Mouse (Mus musculus) MEL (cell line): ENCODE data around the gene Gata2.

Experiments used
- E2F4 ChIP-seq: IDR thresholded peaks from 2 replicates; pipeline ENCODE4 v1.6.1; 2011; ENCODE audit warnings: low read depth, low read length, improper control_type of control experiment, borderline replicate concordance
- GATA1 ChIP-seq: IDR thresholded peaks from 2 replicates; pipeline ENCODE4 v1.6.1; 2011; ENCODE audit warnings: low read depth, low read length, improper control_type of control experiment
- KAT2A ChIP-seq: conservative IDR thresholded peaks from 2 replicates; pipeline ENCODE4 v1.6.1; 2012; ENCODE audit warnings: low read depth, low read length, improper control_type of control experiment, inconsistent platforms
- POLR2A ChIP-seq, 2 experiments: IDR thresholded peaks; 2 replicates each; pipeline ENCODE4 v1.6.1; 2011 to 2012; ENCODE audit warnings: low read length in 2 of 2, mild to moderate bottlenecking in 2 of 2, control low read depth in 1 of 2, improper control_type of control experiment in 1 of 2, low read depth in 1 of 2, moderate library complexity in 1 of 2; ENCODE audit not compliant: control insufficient read depth in 1 of 2, insufficient read depth in 1 of 2, poor library complexity in 1 of 2
- RAD21 ChIP-seq: IDR thresholded peaks from 2 replicates; pipeline ENCODE4 v1.6.1; 2011; ENCODE audit warnings: mild to moderate bottlenecking, low read depth, low read length, improper control_type of control experiment
- TAL1 ChIP-seq: IDR thresholded peaks from 2 replicates; pipeline ENCODE4 v1.6.1; 2012; ENCODE audit warnings: mild to moderate bottlenecking, inconsistent platforms, low read length, moderate library complexity, mixed read lengths
- TBP ChIP-seq: IDR thresholded peaks from 2 replicates; pipeline ENCODE4 v1.8.0; 2011; ENCODE audit warnings: low read depth, low read length, improper control_type of control experiment

- no peak for TF ChIP-seq TAL1
- no peak for TF ChIP-seq POLR2A (IDR thresholded peaks at IDR 0.05; ENCODE audit: control insufficient read depth in 1 of 2, insufficient read depth in 1 of 2, low read depth in 1 of 2, low read length in 2 of 2, poor library complexity in 1 of 2)
- TF ChIP-seq GATA1 = no peak
- TF ChIP-seq KAT2A = no peak
- TF ChIP-seq E2F4 = no peak
- no peak for TF ChIP-seq TBP
- TF ChIP-seq RAD21 = no peak
These were observed 16.5 kb downstream of the Gata2 start for GRCm38 (mm10) chr6:88210182-88210581.
